Mouse (Mus musculus): ENCODE measurements around the gene 4933428G20Rik. TPM values are rescaled to one million over a fixed set of nuclear protein-coding genes. Genes with fewer than 3 reads are reported as not detected.

The 4933428G20Rik gene
- polyA plus RNA-seq, 1 experiment = 1.0 TPM

- Histone ChIP-seq H3K36me3 (ENCODE audit: control insufficient read depth, insufficient read depth) (peaks cover 46% of the 10 kb centered on the region), H3K4me3 (no peak overlapping the region), H3ac (ENCODE audit: control insufficient read depth, insufficient read length) (no peak overlapping the region), H3K27me3 (ENCODE audit: control insufficient read depth, insufficient read depth, insufficient read length) (no peaks in the 10 kb centered on the region), H3K4me2 (ENCODE audit: low read depth) (no peak overlapping the region), H3K79me2 (ENCODE audit: control insufficient read depth, insufficient read depth) (no peaks in the 10 kb centered on the region)
- no peak for TF ChIP-seq TCF12 (IDR thresholded peaks at IDR 0.05; ENCODE audit: insufficient read depth, poor library complexity, severe bottlenecking)
- TF ChIP-seq TCF3 (IDR thresholded peaks at IDR 0.05; ENCODE audit: insufficient read length, low read depth) = no peak
- TF ChIP-seq MAX (IDR thresholded peaks at IDR 0.05; ENCODE audit: low read depth) = no peak
- TF ChIP-seq SRF (IDR thresholded peaks at IDR 0.05; ENCODE audit: control insufficient read depth, insufficient read length, low read depth) = no peak
- no peak for TF ChIP-seq CEBPB (IDR thresholded peaks at IDR 0.05; ENCODE audit: insufficient read depth, poor library complexity, severe bottlenecking)
These were observed 37.0 kb downstream of the 4933428G20Rik start for GRCm38 (mm10) chr11:97463166-97463565.

GRCm38 (mm10) chr11:97462538-97462937, 37.6 kb downstream of the 4933428G20Rik start:
- Histone ChIP-seq H3K4me3 (no peak overlapping the region), H3K36me3 (ENCODE audit: control insufficient read depth, insufficient read depth) (peaks cover 52% of the 10 kb centered on the region), H3K27me3 (ENCODE audit: control insufficient read depth, insufficient read depth, insufficient read length) (no peaks in the 10 kb centered on the region), H3ac (ENCODE audit: control insufficient read depth, insufficient read length) (no peak overlapping the region), H3K79me2 (ENCODE audit: control insufficient read depth, insufficient read depth) (no peaks in the 10 kb centered on the region), H3K4me2 (ENCODE audit: low read depth) (no peak overlapping the region)
- TF ChIP-seq POLR2A (IDR thresholded peaks at IDR 0.05; ENCODE audit: insufficient read length, low read depth) = no peak
- TF ChIP-seq POLR2AphosphoS2 (IDR thresholded peaks at IDR 0.05; ENCODE audit: insufficient read length, low read depth) = peak; percentile 8

- no peak overlapping the region for H3K4me2 ChIP-seq (ENCODE audit: low read depth)
- H3K79me2 ChIP-seq (ENCODE audit: control insufficient read depth, insufficient read depth) = peaks cover 4% of the 10 kb centered on the region
- H3K36me3 ChIP-seq (ENCODE audit: control insufficient read depth, insufficient read depth) = peaks cover 63% of the 10 kb centered on the region
- no peak overlapping the region for H3ac ChIP-seq (ENCODE audit: control insufficient read depth, insufficient read length)
- H3K4me3 ChIP-seq = no peak overlapping the region
- TF ChIP-seq CEBPB (IDR thresholded peaks at IDR 0.05; ENCODE audit: insufficient read depth, poor library complexity, severe bottlenecking) (no peak), POLR2AphosphoS2 (IDR thresholded peaks at IDR 0.05; ENCODE audit: insufficient read length, low read depth) (peak; percentile 30)
- H3K27me3 ChIP-seq (ENCODE audit: control insufficient read depth, insufficient read depth, insufficient read length) = no peaks in the 10 kb centered on the region
These were observed 38.8 kb downstream of the 4933428G20Rik start for GRCm38 (mm10) chr11:97461307-97461820.

GRCm38 (mm10) chr11:97457120-97457519, 43.0 kb downstream of the 4933428G20Rik start:
- no peak for TF ChIP-seq TCF12 (IDR thresholded peaks at IDR 0.05; ENCODE audit: insufficient read depth, poor library complexity, severe bottlenecking)
- TF ChIP-seq E2F4 (IDR thresholded peaks at IDR 0.05; ENCODE audit: insufficient read depth) = no peak
- no peak for TF ChIP-seq POLR2AphosphoS2 (IDR thresholded peaks at IDR 0.05; ENCODE audit: insufficient read length, low read depth)
- TF ChIP-seq MYOG (IDR thresholded peaks at IDR 0.05; ENCODE audit: control insufficient read depth in 1 of 3, insufficient read depth in 1 of 3, insufficient read length in 2 of 3, low read depth in 2 of 3) = no peak
- TF ChIP-seq MYOD1 (IDR thresholded peaks at IDR 0.05; ENCODE audit: control insufficient read depth in 1 of 3, insufficient read length in 2 of 3, low read depth in 2 of 3) = no peak
- no peak for TF ChIP-seq POLR2A (IDR thresholded peaks at IDR 0.05; ENCODE audit: insufficient read length, low read depth)
- no peak for TF ChIP-seq SRF (IDR thresholded peaks at IDR 0.05; ENCODE audit: control insufficient read depth, insufficient read length, low read depth)
- TF ChIP-seq USF1 (IDR thresholded peaks at IDR 0.05; ENCODE audit: low read depth) = no peak
- TF ChIP-seq CEBPB (IDR thresholded peaks at IDR 0.05; ENCODE audit: insufficient read depth, poor library complexity, severe bottlenecking) = no peak
- TF ChIP-seq MAX (IDR thresholded peaks at IDR 0.05; ENCODE audit: low read depth) = no peak
- TF ChIP-seq REST (IDR thresholded peaks at IDR 0.05; ENCODE audit: insufficient read depth, insufficient read length) = no peak
- no peak for TF ChIP-seq TCF3 (IDR thresholded peaks at IDR 0.05; ENCODE audit: insufficient read length, low read depth)
- Histone ChIP-seq H3K4me2 (ENCODE audit: low read depth) (no peak overlapping the region), H3K4me3 (no peak overlapping the region)

GRCm38 (mm10) chr11:97451625-97452024, 48.5 kb downstream of the 4933428G20Rik start:
- TF ChIP-seq SRF (IDR thresholded peaks at IDR 0.05; ENCODE audit: control insufficient read depth, insufficient read length, low read depth) (no peak), POLR2AphosphoS2 (IDR thresholded peaks at IDR 0.05; ENCODE audit: insufficient read length, low read depth) (peak; percentile 18)
- peaks cover 61% of the 10 kb centered on the region for H3K36me3 ChIP-seq (ENCODE audit: control insufficient read depth, insufficient read depth)
- peaks cover 24% of the 10 kb centered on the region for H3K79me2 ChIP-seq (ENCODE audit: control insufficient read depth, insufficient read depth)
- peak overlapping the region; percentile 45 for H3K4me3 ChIP-seq
- H3K27me3 ChIP-seq (ENCODE audit: control insufficient read depth, insufficient read depth, insufficient read length) = no peaks in the 10 kb centered on the region
- no peak overlapping the region for H3ac ChIP-seq (ENCODE audit: control insufficient read depth, insufficient read length)
- peak overlapping the region; percentile 71 for H3K4me2 ChIP-seq (ENCODE audit: low read depth)

More at GRCm38 (mm10) chr11:97457120-97457519, 43.0 kb downstream of the 4933428G20Rik start:
- Histone ChIP-seq H3K27me3 (ENCODE audit: control insufficient read depth, insufficient read depth, insufficient read length) (no peaks in the 10 kb centered on the region), H3ac (ENCODE audit: control insufficient read depth, insufficient read length) (no peak overlapping the region), H3K36me3 (ENCODE audit: control insufficient read depth, insufficient read depth) (peaks cover 91% of the 10 kb centered on the region), H3K79me2 (ENCODE audit: control insufficient read depth, insufficient read depth) (peaks cover 18% of the 10 kb centered on the region)

- Histone ChIP-seq H3K79me2 (ENCODE audit: control insufficient read depth, insufficient read depth) (peaks cover 24% of the 10 kb centered on the region), H3K36me3 (ENCODE audit: control insufficient read depth, insufficient read depth) (peaks cover 51% of the 10 kb centered on the region), H3K4me3 (peak overlapping the region; percentile 45), H3ac (ENCODE audit: control insufficient read depth, insufficient read length) (peak overlapping the region; percentile 22), H3K4me2 (ENCODE audit: low read depth) (peak overlapping the region; percentile 71), H3K27me3 (ENCODE audit: control insufficient read depth, insufficient read depth, insufficient read length) (no peaks in the 10 kb centered on the region)
- no peak for TF ChIP-seq TCF12 (IDR thresholded peaks at IDR 0.05; ENCODE audit: insufficient read depth, poor library complexity, severe bottlenecking)
- TF ChIP-seq POLR2AphosphoS2 (IDR thresholded peaks at IDR 0.05; ENCODE audit: insufficient read length, low read depth) = no peak
- TF ChIP-seq SRF (IDR thresholded peaks at IDR 0.05; ENCODE audit: control insufficient read depth, insufficient read length, low read depth) = peak; percentile 80
- peak in 1 of 3 experiments; percentile 8 for TF ChIP-seq MYOG (IDR thresholded peaks at IDR 0.05; ENCODE audit: control insufficient read depth in 1 of 3, insufficient read depth in 1 of 3, insufficient read length in 2 of 3, low read depth in 2 of 3)
- TF ChIP-seq POLR2A (IDR thresholded peaks at IDR 0.05; ENCODE audit: insufficient read length, low read depth) = peak; percentile 21
- peak; percentile 71 for TF ChIP-seq USF1 (IDR thresholded peaks at IDR 0.05; ENCODE audit: low read depth)
These were observed 49.7 kb downstream of the 4933428G20Rik start for GRCm38 (mm10) chr11:97450305-97450922.

Measured in myocyte (in vitro differentiated cells).